Mouse (Mus musculus): Measurements from ENCODE around the gene Socs1.

DNA sequence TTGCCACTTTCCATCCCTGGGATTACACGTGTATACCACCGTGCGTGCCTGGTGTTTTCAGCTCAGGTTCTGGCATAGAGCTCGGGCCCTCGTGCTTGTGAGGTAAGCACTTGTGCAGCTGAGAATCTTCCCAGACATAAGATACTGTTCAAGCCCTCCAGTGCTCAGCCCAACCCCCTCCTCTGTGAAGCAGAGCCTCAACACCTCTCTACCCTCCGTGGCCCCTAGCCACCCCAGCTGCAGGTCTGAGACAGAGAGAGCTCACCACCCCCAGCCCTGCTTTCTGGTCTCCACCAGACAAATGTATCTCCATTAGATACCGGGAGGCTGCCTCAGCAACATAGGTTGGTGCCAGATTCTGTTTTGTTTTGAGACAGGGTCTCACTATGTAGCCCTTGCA, 36.1 kb downstream of the Socs1 start:
- TF ChIP-seq POLR2A (IDR thresholded peaks at IDR 0.05; ENCODE audit: borderline replicate concordance, low read depth, low read length) (no peak), CTCF (IDR thresholded peaks at IDR 0.05; ENCODE audit: low read depth, low read length) (no peak)
